Mouse (Mus musculus): ENCODE measurements around the gene Ankrd40. TPM values are rescaled to one million over a fixed set of nuclear protein-coding genes. Genes with fewer than 3 reads are reported as not detected.

Ankrd40 gene
- total and polyA plus RNA-seq, 3 experiments, result 254 to 287 (median 285) TPM

GRCm38 (mm10) chr11:94379061-94379460 lies 51.3 kb downstream of the Ankrd40 start:
- Histone ChIP-seq H3K27ac (no peak overlapping the region), H3K4me3 (no peak overlapping the region), H3K27me3 (ENCODE audit: control insufficient read depth, insufficient read depth, low read length) (no peaks in the 10 kb centered on the region), H3K36me3 (ENCODE audit: control insufficient read depth, insufficient read depth, low read length) (no peaks in the 10 kb centered on the region), H3K79me2 (replicated peaks; ENCODE audit: control insufficient read depth, insufficient read depth, low read length) (no peaks in the 10 kb centered on the region), H3K4me1 (ENCODE audit: control insufficient read depth, insufficient read depth, low read length) (no peaks in the 10 kb centered on the region), H3K9ac (ENCODE audit: low read depth, low read length) (no peak overlapping the region)
- 50% methylated on average over 2 of the region's 2 CpGs for WGBS
- TF ChIP-seq EP300 (IDR thresholded peaks at IDR 0.05; ENCODE audit: insufficient read depth, low read depth, low read length), result no peak
- no peak for TF ChIP-seq CTCF (IDR thresholded peaks at IDR 0.05)
- TF ChIP-seq POLR2A (IDR thresholded peaks at IDR 0.05; ENCODE audit: insufficient read depth, low read depth, low read length), result no peak
- DNase-seq, result no peak
- intact Hi-C loops (cut with DNase I), result no loop called here

- H3K9ac ChIP-seq (ENCODE audit: low read depth, low read length), result no peak overlapping the region
- H3K4me3 ChIP-seq, result no peak overlapping the region
- TF ChIP-seq POLR2A (IDR thresholded peaks at IDR 0.05; ENCODE audit: insufficient read depth, low read depth, low read length) (no peak), CTCF (IDR thresholded peaks at IDR 0.05) (no peak), EP300 (IDR thresholded peaks at IDR 0.05; ENCODE audit: insufficient read depth, low read depth, low read length) (no peak)
- 65% methylated on average over 8 of the region's 8 CpGs for WGBS
- no peaks in the 10 kb centered on the region for H3K27me3 ChIP-seq (ENCODE audit: control insufficient read depth, insufficient read depth, low read length)
- no peaks in the 10 kb centered on the region for H3K4me1 ChIP-seq (ENCODE audit: control insufficient read depth, insufficient read depth, low read length)
- intact Hi-C loops (cut with DNase I), result no loop called here
- H3K36me3 ChIP-seq (ENCODE audit: control insufficient read depth, insufficient read depth, low read length), result no peaks in the 10 kb centered on the region
- H3K27ac ChIP-seq, result no peak overlapping the region
- no peaks in the 10 kb centered on the region for H3K79me2 ChIP-seq (replicated peaks; ENCODE audit: control insufficient read depth, insufficient read depth, low read length)
- DNase-seq, result no peak
These were observed 51.9 kb downstream of the Ankrd40 start for GRCm38 (mm10) chr11:94379736-94380135.

DNA sequence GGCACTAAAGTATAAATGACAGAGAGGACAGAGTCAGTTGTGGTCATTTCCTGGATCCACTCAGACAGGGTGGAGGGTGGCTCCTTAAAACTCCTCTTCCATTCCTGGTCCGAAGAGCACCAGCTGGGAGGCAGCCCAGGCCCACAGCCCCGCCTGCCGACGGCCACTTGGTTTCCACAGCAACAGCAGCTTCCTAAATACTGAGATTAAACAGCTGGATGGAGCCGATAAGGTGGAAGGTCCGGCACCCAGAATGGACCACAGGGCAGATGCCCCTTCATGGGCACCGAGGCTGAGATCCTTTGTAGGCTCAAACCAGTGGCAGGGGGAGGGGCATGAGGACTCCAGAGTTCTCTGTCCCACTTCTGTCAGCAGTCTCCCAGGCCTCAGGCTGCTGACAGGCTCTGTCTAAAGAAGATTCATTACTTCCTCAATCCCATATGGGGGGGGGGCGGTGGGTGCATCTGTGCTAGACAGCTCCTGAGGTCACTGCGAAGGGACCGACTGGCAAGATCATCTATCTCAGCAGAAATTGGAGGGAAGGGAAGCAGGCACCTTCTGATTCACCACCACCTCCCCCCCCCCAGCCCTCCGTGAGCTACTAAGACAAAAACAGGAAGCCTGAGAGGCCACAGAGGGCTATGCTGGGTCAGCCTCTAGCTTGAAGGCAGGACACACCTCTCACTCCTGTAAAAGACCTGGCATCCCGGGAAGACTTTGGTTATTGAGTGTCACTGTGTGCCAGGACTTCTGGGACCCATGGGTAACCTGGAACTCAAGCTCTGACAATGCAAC lies 58.4 kb downstream of the Ankrd40 start:
- H3K36me3 ChIP-seq (ENCODE audit: control insufficient read depth, insufficient read depth, low read length), result no peaks in the 10 kb centered on the region
- peak; percentile 63 for DNase-seq
- H3K4me1 ChIP-seq (ENCODE audit: control insufficient read depth, insufficient read depth, low read length), result peaks cover 7% of the 10 kb centered on the region
- H3K9ac ChIP-seq (ENCODE audit: low read depth, low read length), result no peak overlapping the region
- H3K4me3 ChIP-seq, result no peak overlapping the region
- H3K27me3 ChIP-seq (ENCODE audit: control insufficient read depth, insufficient read depth, low read length), result no peaks in the 10 kb centered on the region
- intact Hi-C loops (cut with DNase I), result no loop called here
- WGBS, result 18% methylated on average over 12 of the region's 12 CpGs
- no peaks in the 10 kb centered on the region for H3K79me2 ChIP-seq (replicated peaks; ENCODE audit: control insufficient read depth, insufficient read depth, low read length)
- no peak overlapping the region for H3K27ac ChIP-seq
- TF ChIP-seq POLR2A (IDR thresholded peaks at IDR 0.05; ENCODE audit: insufficient read depth, low read depth, low read length) (no peak), EP300 (IDR thresholded peaks at IDR 0.05; ENCODE audit: insufficient read depth, low read depth, low read length) (no peak), CTCF (IDR thresholded peaks at IDR 0.05) (no peak)

DNA sequence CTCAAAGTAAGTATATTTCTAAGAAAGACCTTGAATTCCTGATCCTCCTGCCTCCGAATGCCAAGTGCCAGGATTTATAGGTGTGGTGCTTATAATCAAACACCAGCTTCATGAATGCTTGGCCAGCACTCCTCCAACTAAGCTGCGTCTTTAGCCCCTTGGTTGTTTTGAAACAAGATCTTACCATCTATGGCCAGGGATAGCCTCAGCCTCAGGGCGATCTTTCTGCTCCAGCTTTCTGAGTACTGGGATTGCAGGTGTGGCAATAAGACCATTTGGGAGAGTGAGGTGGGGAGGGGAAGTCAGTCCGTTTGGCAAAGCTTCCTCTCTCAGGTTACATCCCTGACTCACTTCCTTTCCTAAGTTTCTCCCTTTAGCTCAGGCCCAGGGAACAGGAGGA lies 60.0 kb downstream of the Ankrd40 start:
- Histone ChIP-seq H3K4me1 (ENCODE audit: control insufficient read depth, insufficient read depth, low read length) (peaks cover 7% of the 10 kb centered on the region), H3K27me3 (ENCODE audit: control insufficient read depth, insufficient read depth, low read length) (no peaks in the 10 kb centered on the region), H3K79me2 (replicated peaks; ENCODE audit: control insufficient read depth, insufficient read depth, low read length) (no peaks in the 10 kb centered on the region), H3K36me3 (ENCODE audit: control insufficient read depth, insufficient read depth, low read length) (no peaks in the 10 kb centered on the region), H3K27ac (no peak overlapping the region), H3K9ac (ENCODE audit: low read depth, low read length) (no peak overlapping the region), H3K4me3 (no peak overlapping the region)
- intact Hi-C loops (cut with DNase I), result no loop called here
- WGBS, result 71% methylated on average over 4 of the region's 4 CpGs
- no peak for TF ChIP-seq EP300 (IDR thresholded peaks at IDR 0.05; ENCODE audit: insufficient read depth, low read depth, low read length)
- no peak for TF ChIP-seq POLR2A (IDR thresholded peaks at IDR 0.05; ENCODE audit: insufficient read depth, low read depth, low read length)
- TF ChIP-seq CTCF (IDR thresholded peaks at IDR 0.05), result no peak
- no peak for DNase-seq

- DNase-seq, result no peak
- peaks cover 7% of the 10 kb centered on the region for H3K4me1 ChIP-seq (ENCODE audit: control insufficient read depth, insufficient read depth, low read length)
- 80% methylated on average over 4 of the region's 4 CpGs for WGBS
- no peak overlapping the region for H3K9ac ChIP-seq (ENCODE audit: low read depth, low read length)
- TF ChIP-seq CTCF (IDR thresholded peaks at IDR 0.05) (no peak), POLR2A (IDR thresholded peaks at IDR 0.05; ENCODE audit: insufficient read depth, low read depth, low read length) (no peak), EP300 (IDR thresholded peaks at IDR 0.05; ENCODE audit: insufficient read depth, low read depth, low read length) (no peak)
- H3K79me2 ChIP-seq (replicated peaks; ENCODE audit: control insufficient read depth, insufficient read depth, low read length), result no peaks in the 10 kb centered on the region
- intact Hi-C loops (cut with DNase I), result no loop called here
- no peak overlapping the region for H3K27ac ChIP-seq
- H3K36me3 ChIP-seq (ENCODE audit: control insufficient read depth, insufficient read depth, low read length), result no peaks in the 10 kb centered on the region
- H3K27me3 ChIP-seq (ENCODE audit: control insufficient read depth, insufficient read depth, low read length), result no peaks in the 10 kb centered on the region
- no peak overlapping the region for H3K4me3 ChIP-seq
These were observed 61.2 kb downstream of the Ankrd40 start for GRCm38 (mm10) chr11:94389021-94389420.

GRCm38 (mm10) chr11:94389724-94390396 lies 62.1 kb downstream of the Ankrd40 start:
- Histone ChIP-seq H3K27ac (no peak overlapping the region), H3K79me2 (replicated peaks; ENCODE audit: control insufficient read depth, insufficient read depth, low read length) (no peaks in the 10 kb centered on the region), H3K4me3 (no peak overlapping the region), H3K4me1 (ENCODE audit: control insufficient read depth, insufficient read depth, low read length) (peaks cover 7% of the 10 kb centered on the region), H3K9ac (ENCODE audit: low read depth, low read length) (no peak overlapping the region), H3K27me3 (ENCODE audit: control insufficient read depth, insufficient read depth, low read length) (no peaks in the 10 kb centered on the region), H3K36me3 (ENCODE audit: control insufficient read depth, insufficient read depth, low read length) (no peaks in the 10 kb centered on the region)
- intact Hi-C loops (cut with DNase I), result no loop called here
- 63% methylated on average over 6 of the region's 6 CpGs for WGBS
- no peak for DNase-seq
- no peak for TF ChIP-seq POLR2A (IDR thresholded peaks at IDR 0.05; ENCODE audit: insufficient read depth, low read depth, low read length)
- TF ChIP-seq EP300 (IDR thresholded peaks at IDR 0.05; ENCODE audit: insufficient read depth, low read depth, low read length), result no peak
- TF ChIP-seq CTCF (IDR thresholded peaks at IDR 0.05), result no peak

Data from heart, adult 2 months (tissue).